Mouse (Mus musculus): ENCODE measurements at regions not wholly inside any gene's neighbourhood (a gene's known extent, or its start where the extent isn't known, plus 50 kb on each side); places are given as distances from the start of the nearest gene placed in this dataset.

- no peak for DNase-seq (ENCODE audit: low spot score)
These were observed 69.2 kb downstream of the Gpr65 start for GRCm38 (mm10) chr12:98337644-98338043.

GRCm38 (mm10) chr12:98339536-98339935 is 71.1 kb downstream of the Gpr65 start:
- no peak for DNase-seq (ENCODE audit: low spot score)

GRCm38 (mm10) chr12:98342158-98342557 is 73.7 kb downstream of the Gpr65 start:
- peak; percentile 7 for DNase-seq (ENCODE audit: low spot score)

GRCm38 (mm10) chr12:98343653-98344052 is 75.2 kb downstream of the Gpr65 start:
- DNase-seq (ENCODE audit: low spot score): no peak

- no peak for DNase-seq (ENCODE audit: low spot score)
These were observed 78.6 kb downstream of the Gpr65 start for GRCm38 (mm10) chr12:98347056-98347455.

- DNase-seq (ENCODE audit: low spot score): peak; percentile 17
These were observed 79.3 kb downstream of the Gpr65 start for GRCm38 (mm10) chr12:98347550-98348318.

GRCm38 (mm10) chr12:98349864-98350643 is 81.6 kb downstream of the Gpr65 start:
- no peak for DNase-seq (ENCODE audit: low spot score)

- DNase-seq (ENCODE audit: low spot score): no peak
These were observed 84.0 kb downstream of the Gpr65 start for GRCm38 (mm10) chr12:98352401-98352800.

- DNase-seq (ENCODE audit: low spot score): no peak
These were observed 86.1 kb downstream of the Gpr65 start for GRCm38 (mm10) chr12:98354545-98354944.

- DNase-seq (ENCODE audit: low spot score): no peak
These were observed 99.1 kb downstream of the Gpr65 start for GRCm38 (mm10) chr12:98367583-98367982.

- DNase-seq (ENCODE audit: low spot score): no peak
These were observed 102.3 kb downstream of the Gpr65 start for GRCm38 (mm10) chr12:98370771-98371170.

GRCm38 (mm10) chr12:98375214-98375910 is 106.9 kb downstream of the Gpr65 start:
- no peak for DNase-seq (ENCODE audit: low spot score)
